Mouse (Mus musculus) neural tube, embryonic 10.5 days (tissue): ENCODE data around the gene Fam117b.

Source experiments
- DNase-seq: peaks from one replicate; pipeline ENCODE4 v3.0.0-alpha.2; 2017; ENCODE audit warnings: low spot score; ENCODE audit errors: extremely low spot score

Fam117b gene

DNA sequence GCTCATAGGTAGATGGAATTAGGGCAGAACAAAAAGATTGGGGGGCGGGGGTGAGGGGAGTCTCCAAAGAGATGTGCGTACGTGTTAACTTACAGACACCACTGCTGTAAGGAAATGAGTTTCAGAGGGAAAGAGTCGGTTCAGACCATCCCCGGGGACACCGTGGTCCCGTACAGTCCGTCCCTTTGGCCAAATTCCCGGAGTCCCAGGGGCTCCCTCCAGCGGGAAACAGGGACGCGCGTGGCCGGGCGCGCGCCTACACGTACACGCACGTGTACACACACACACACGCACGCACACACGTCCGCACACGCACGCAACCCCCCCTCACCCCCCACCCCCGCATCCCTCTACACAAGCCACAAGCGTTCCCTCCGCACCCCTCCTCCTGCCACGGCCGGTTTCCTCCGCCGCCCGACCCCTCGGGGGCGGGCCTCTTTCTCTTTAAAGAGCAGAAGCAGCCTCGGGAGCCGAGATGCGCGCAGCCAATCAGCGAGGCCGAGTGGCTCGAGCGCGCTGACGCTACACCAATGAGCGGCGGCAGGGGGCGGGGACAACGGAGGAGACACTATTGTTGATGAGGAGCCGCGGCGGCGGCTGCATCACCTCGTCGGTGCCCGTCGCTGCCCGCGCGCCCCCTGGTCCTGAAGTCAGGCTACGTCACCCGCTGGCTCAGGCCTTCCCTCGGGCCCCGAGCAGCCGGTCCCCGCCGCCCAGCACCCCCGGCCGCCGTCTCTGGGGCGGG, at the start of gene Fam117b:
Gene Fam117b, plus strand, starts transcription at position 594 of the 745 bp plus-strand sequence.
- DNase-seq = peak; percentile 97

DNA sequence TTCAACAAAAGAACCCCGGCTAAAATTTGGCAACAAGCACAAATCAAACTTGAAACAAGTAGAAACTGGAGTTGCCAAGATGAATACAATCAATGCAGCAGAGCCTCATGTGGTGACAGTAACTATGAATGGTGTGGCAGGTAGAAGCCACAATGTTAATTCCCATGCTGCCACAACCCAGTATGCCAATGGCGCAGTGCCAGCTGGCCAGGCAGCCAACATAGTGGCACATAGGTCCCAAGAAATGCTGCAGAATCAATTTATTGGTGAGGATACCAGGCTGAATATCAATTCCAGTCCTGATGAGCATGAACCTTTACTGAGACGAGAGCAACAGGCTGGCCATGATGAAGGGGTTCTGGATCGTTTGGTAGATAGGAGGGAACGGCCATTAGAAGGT, 44.8 kb upstream of the Fam117b start:
- no peak for DNase-seq

DNA sequence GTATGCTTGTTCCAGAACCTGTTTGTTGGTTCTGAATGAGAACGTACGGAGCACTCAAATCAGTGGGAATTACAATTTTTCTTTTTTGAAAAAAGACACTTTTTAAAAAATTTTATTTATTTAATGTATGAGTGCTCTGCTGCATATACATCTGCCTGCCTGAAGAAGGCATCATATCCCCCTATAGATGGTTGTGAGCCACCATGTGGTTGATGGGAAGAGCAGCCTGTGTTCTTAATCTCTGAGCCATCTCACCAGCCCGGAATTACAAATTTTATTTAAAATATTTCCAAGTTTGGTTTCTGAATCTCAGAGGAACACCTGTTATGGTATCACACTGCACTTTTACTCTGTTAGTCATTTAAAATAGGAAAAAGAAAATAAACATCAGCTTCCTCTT, 38.8 kb upstream of the Fam117b start:
- no peak for DNase-seq

DNA sequence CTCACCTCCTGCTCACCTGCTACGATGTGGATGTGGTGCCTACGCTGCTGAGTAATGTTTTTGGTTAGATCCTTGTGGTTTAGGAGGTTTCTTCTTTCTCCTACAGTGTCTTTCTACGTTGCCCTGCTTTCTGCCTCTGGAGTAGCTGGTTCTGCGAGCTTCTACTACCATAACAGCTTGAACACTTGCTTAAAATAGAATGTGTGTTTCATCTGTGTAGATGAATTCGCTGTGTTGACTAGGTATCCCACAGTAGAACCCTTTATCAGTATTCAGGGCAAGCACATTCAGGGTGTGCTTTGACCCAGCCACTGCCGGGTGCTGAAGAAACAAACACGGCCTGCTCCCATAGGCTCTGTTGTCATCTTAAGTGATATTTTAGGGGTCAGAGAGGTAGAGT, 34.7 kb upstream of the Fam117b start:
- no peak for DNase-seq

DNA sequence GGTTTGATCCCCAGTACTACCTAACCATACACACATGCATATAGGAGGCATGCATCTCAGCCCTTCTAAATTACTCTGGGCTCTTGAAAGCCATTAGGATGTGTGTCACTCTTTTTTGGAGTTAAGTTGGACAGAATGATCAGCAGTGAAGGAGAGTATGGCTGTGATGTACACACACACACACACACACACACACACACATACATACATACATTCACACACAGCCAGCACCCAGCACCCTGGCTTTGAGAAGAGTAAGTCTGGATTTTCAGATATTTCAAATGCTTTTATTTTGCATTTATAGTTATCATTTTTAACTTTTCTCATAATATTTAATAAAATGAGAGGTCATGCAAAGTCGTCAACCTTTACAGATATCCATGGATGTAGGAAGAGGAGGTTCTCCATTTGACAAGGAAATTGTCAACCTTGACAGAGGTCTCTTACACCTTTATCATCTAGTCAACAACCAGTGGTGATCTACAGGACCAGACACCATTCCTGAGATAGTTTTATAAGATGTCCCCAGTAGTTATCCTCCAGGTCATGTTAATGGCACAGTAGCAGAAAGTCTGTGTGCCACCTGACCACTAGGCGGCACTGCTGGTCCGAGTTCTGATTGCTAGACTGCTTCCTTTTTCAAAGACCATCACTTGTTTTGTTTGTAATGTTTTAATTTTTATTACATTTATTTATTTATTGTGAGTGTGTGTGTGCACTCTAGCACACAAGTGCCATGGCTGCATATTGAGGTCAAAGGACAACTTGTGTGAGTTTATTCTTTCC, 29.3 kb upstream of the Fam117b start:
- peak; percentile 71 for DNase-seq

DNA sequence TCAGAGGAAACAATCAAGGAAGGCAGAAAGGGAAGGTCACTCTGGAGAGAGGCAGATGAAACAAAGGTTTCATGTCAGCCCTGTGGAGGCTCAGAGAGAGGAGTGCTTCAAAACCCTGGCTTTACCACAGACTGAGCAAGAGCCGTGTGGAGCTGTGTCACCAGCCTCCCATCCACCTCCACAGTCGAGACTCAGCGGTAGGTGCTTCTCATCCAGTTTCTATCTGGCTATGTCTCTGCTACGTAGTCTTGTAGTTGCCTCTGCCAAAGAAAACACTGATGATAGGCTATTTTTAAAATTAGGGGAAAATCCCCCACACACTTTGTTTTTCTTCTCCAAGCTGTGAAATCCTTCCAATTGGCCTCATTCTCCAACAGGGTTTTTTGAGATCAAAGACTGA, 25.9 kb upstream of the Fam117b start:
- no peak for DNase-seq

DNA sequence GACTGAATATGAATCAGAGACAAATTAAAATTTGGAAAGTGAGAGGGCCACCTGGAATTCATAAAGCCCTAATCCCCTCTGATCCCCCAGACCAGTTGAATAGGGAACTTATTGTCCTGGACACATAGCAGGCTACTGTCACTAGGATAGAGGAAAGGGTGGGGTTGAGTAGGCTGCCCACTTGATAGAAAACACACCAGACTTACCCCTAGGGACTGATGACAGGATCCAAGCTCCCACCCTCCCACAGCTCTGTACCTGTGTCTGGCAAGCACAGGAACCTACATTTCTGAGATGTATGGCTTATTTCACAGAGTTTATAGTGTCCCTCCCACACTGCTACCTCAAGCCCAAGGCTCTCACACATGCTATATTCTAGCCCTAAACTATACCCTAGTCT, 24.8 kb upstream of the Fam117b start:
- DNase-seq = no peak

DNA sequence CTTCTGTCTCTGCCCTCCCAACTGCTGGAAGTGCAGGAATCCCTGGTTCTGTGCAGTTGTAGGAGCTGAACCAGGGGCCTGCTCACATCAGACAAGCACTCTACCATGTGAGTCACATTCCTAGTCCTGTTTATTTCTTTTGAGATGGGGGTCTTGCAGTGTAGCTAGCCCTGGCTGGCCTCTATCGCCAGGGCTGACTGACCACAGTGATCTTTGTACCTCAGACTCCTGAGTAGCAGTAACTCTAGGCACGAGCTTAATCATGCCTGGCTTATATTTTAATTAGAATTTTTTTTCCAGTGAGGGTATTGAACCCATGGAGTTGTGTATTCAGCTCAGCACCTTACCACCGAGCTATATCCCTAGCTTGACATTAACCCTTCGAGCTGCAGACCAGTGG, 21.6 kb upstream of the Fam117b start:
- DNase-seq = no peak

DNA sequence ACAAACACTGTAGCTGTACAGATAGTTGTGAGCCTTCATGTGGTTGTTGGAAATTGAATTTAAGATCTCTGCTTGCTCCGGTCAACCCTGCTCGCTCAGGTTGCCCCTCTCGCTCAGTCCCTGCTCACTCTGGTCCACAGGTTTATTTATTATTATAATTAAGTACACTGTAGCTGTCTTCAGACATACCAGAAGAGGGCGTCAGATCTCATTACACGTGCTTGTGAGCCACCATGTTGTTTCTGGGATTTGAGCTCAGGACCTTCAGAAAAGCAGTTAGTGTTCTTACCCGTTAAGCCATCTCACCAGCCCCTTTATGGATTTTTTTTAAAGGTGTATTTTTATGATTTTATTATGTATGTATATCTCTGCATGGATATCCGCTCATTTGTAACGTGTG, 20.0 kb upstream of the Fam117b start:
- no peak for DNase-seq

DNA sequence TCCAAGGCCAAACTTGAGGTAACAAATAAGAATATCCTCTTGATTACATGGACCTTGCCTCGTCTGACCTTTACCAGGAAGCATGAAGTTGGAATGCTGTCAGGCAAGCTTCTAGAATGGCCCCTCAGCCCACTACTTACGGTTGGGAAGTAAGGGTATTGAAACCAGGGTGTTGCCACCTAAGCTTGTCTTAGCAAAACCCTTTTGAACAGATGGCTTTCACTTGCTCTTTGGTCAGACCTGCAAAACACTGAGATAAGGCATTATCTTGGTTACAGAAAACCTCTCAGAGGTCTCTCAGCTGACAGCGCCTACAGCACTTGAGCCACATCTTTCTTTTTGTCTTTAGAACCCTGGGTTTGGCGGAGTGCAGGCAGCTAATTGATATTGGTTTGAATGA, 18.8 kb upstream of the Fam117b start:
- DNase-seq = no peak

DNA sequence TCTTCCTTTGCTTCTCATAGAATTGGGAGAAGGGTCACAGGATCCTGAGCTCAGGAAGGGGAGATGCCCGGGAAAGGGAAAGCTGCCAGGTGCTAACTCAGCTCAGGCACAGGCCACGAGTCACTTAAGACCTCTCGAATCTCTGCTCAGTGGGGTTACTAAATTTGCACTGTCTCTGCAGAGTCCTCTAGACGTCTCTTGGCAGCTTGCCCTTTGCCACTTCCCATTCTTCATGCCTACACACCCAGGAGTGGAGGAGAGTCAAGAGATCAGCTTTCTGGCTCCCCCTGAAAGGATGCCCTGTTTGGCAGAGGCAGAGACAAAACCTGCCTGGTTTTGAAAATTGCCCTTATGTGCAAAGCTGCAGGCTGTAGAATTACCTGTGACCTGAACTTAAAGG, 17.4 kb upstream of the Fam117b start:
- DNase-seq = no peak

DNA sequence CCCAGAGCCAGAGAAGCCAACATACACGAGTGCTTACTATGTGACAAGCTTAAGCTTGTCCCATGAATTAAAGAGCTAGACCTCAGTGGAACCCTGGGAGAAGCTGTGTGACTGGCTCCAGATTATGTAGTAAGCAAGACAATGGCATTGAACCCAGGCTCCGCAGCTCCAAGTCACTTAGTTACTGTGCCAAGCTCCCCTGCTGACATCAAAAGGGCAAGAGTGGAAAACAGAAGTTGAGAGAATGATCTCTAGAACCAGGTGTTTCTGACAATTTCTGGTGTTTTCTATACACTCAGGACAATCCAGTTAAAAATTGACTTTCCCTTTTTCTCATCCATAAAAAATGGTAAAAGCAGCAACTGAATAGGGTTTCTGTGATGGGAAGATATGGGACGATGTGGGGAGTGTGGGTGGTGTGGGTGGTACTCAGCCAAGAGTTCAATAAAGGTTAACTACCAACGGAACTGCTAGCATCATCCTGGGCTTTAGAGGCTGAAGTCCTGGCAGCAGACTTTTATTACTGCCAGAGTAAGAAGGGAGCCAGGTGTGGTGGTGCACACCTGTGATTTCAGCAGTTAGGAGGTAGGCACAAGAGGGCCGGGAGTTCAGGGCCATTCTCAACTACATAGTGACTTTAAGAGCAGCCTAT, 15.5 kb upstream of the Fam117b start:
- no peak for DNase-seq

DNA sequence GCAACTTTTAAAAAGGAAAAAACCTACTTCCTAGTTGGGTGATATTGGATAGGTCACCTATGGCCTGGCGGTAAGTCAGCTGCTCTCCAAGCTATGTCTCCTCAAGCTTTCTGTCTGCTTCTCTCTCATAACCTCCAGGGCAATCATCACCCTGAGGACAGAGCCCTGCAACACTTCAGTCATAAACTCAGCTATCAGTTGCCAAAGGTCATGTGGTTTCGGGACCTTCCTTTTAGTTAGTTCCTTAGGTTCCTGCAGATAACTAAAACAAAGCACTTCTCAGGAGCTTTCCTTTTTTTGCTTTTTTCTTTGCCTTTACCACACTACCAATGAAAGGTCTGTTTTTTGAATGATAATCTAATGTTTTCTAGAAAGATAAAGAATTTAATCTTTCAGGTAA, 13.1 kb upstream of the Fam117b start:
- DNase-seq = no peak

DNA sequence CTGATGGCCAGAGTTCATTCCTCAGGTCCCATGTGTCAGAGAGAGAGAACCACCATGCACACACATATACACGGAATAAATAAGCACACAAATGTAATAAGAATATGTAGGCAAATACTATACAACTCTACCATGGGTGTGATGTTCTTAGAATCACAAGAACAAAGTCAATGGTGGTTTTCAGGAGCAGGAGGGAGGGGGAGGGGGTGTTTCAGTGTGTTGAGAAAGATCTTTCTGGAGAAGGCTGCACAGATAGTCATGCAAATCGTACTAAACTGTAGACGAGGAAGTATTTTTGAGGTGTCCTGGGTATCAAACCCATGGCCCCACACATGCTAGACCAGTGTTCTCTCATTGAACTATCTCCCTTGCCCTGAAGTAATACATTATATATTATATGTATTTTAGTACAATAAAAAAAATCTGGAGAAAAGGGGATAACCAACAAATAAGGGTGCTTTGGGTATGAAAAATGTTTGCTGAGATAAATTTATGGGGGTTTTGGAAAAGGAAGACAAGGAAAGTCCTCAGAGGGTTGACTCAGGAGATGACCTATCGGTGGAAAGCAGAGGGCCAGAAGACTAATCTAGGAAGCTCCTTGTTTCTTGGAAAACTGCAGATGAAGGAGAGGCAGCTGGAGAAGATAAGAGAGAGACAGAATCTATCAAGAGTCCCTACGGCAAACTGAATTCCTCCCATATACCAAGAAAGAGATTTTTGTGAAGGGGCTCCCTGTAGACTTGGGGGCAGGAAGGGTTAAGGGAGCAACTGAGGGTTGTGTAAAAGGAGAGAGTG, 11.5 kb upstream of the Fam117b start:
- no peak for DNase-seq

DNA sequence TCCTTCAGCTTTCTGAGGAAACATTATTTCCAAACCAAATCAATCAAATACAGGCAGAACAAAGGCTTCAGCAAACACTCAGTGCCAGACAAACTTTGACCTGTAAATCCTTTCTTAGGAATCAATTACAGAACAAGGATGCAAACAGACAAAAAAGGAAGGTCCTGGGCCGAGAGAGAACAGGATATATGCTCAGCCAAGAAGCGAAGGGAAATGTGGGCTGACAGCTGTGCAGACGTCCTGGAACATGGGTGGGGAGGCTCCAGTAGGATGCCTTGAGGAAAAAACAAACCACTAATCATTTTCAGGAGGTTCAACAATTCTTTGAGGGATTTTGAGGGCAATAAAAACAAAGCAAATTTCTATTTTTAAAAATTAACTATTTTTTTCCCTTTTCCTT, 10.2 kb upstream of the Fam117b start:
- DNase-seq = no peak

DNA sequence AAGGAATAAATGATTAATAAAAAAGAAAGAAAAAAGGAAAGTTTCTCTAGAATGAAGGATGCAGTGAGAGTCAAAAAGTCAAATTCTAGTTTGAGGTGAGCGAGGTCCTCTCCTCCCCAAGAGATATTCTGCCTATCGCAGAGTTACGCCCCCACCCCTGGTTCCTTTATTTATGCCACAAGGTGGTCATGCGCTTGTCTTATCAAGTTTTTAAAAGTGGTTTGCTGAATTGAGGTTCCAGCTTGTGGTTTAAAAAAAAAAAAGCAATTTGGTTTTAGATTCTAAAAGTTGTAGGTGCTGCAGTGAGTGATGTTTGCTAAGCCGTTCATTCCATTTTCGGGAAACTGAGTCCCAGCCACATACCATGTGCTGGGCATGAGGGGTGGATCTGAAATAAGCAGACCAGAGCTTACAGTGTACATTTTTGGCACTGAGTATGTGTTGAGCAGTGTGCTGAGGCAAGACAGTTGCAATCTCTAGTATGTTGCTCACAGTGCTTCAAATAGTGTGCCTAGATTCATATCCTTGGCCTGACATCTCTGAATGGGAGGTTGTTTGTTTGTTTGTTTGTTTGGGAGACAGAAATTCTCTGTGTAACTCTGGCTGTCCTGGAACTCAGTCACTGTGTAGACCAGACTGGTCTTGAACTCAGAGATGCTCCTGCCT, 8.0 kb upstream of the Fam117b start:
- DNase-seq = no peak

DNA sequence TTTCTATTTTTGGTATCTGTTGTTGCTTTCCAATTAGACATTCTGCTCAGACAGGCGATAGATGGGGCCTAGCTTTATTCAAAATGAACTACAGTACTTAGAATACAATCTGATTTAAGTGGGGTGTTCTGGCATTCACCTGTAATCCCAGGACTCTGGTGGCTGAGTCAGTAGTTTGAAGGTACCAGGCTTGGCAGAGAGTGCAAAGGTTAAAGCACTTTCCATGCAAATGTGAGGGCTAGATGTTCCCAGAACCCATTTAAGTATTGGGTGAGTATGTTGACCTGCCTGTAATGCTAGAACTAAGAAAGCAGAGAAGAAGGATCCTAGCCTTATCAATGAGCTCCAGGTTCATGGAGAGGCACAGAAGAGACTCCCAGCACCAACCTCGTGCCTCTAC, 6.9 kb upstream of the Fam117b start:
- no peak for DNase-seq

DNA sequence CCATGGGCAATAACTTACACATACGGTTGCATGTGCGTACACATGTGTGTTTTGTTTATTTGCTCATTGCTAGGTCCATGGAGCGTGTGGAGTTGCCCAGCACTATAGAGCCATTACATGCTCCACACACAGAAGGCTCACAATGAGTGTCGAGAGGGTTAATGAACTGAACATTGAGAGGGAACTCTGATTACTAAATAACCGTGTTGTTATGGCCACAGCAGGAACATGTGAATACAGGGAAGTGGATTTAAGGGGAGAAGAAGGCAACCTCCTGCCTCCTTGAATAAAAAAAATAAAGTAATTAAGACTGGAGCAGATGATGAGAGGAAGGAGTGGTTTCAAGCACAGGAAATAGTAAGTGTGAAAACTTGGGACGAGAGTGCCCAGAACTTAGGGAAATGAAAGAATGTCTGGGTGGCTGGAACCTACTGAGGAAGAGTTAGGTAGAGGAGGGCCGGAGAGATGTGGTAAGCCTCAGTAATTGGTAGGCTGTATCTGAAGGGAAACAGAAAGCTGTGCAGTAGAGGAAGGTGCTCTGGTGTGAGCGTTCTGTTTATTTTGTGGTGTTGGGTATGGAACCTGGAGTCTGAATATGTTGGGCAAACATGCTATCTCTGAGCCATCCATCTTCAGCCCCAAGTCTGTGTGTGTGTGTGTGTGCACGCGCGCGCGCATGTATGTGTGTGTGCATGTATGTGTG, 5.8 kb upstream of the Fam117b start:
- no peak for DNase-seq

DNA sequence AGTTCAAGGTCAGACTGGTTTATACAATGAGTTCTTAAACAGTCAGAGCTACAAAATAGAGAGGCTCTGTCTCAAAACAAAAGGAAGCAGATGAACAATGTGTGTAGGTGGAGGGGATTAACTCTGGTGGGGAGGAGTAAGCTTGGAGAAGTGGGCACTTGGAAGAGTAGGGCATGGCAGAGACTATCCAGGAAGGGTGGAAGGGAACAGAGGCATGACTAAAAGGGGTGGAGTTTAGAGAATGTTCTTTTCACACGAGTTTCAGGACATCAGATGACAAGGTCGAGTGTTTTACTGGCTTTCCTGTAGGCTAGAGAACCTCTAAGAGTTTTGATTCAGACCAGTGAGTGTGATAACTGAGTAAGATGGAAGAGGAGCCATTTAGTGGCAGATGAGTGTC, 5.1 kb upstream of the Fam117b start:
- no peak for DNase-seq

DNA sequence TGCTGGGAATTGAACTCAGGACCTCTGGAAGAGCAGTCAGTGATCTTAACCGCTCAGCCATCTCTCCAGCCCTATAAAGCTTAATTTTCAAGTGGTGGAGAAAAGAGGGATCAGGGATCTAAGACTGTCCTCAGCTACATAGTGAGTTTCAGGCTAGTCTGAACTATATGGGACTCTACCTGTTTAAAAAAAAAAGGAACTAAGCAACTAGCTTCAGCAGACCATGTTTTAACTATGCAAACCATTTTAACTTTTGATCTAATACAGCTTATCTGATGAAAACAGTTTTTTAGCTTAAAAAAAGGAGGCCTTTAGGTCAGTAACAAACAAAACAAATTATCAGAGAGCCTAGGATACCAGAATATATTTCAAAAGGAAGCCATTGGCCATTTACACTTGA, 1.9 kb upstream of the Fam117b start:
- DNase-seq = no peak
